Mouse (Mus musculus) bone marrow, adult 2 months (tissue): ENCODE results near the gene Fxyd5.

Experiments
- CTCF ChIP-seq: fragments of 200-500 bp; IDR thresholded peaks from 2 replicates; pipeline ENCODE4 v1.5.1; 2011; ENCODE audit warnings: low read length, control low read depth; ENCODE audit not compliant: control insufficient read depth, insufficient read depth
- POLR2A ChIP-seq: fragments of 200-500 bp; IDR thresholded peaks from 2 replicates; pipeline ENCODE4 v1.6.1; 2011; ENCODE audit warnings: low read depth, mild to moderate bottlenecking, control low read depth, low read length, borderline replicate concordance; ENCODE audit not compliant: control insufficient read depth

DNA sequence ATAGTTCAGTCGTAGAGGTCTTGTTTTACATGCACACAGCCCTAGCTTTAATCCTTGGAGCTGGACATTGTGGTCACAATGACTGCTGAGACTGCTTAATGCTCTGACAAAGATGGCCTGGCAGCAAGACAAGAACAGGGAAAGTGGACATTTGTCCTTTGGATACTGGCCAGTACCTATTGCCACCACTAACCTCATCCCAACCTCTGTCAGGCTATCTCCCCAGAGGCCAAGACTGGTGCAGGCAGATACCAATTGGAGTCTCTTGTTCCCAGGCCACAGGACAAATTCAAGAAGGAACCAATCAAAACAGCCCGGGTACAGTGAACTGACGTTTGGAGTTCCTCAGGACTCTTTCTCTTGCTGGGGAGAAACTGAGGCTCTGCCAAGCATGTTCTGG lies 45.9 kb upstream of the Fxyd5 start:
- no peak for TF ChIP-seq CTCF
- no peak for TF ChIP-seq POLR2A
